Mouse (Mus musculus): ENCODE data around the gene Tnfsf10. TPM values are rescaled to one million over a fixed set of nuclear protein-coding genes. Genes with fewer than 3 reads are reported as not detected.

Gene Tnfsf10
- total and polyA plus RNA-seq, 3 experiments = 1.9 to 14.2 (median 5.1) TPM

DNA sequence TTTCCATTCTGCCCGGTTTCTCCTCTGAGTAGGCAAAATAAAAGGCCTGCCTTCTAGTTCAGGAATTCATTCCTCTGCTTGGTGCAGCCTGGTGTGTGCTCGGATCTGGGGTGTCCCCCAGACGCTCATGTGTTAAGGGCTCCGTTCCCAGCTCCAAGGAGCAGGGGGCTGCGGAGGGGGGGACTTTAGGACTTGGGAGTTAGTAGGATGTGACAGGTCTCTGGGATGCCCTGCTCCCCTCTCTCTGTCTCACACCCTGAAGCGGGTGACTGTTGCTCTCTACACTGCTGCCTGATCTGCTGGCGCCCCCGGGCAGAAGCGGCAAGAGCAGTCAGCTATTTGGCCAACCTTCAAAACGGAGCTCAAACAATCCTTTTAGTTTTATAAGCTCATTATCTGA, 10.0 kb upstream of the Tnfsf10 start:
- no peak for DNase-seq

DNA sequence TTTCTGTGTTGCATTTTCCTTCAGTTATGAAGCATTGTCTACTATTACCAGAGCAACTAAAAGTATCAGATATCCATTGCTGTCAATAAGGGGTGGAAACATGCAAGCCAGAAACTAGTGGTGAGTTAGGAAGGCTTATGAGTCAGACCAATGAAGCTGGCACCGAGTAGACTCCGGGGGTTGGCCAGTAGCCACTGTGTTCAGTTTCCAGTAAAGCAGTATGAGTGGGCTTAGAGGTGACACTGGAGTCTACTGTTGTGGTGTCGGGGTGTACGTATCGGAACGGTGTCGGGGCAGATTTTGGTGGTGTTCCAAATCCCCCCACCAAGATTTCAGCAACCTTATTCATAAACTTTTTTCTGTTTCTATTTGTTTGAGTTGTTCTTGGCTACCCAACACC, 5.9 kb upstream of the Tnfsf10 start:
- DNase-seq = peak; percentile 6

DNA sequence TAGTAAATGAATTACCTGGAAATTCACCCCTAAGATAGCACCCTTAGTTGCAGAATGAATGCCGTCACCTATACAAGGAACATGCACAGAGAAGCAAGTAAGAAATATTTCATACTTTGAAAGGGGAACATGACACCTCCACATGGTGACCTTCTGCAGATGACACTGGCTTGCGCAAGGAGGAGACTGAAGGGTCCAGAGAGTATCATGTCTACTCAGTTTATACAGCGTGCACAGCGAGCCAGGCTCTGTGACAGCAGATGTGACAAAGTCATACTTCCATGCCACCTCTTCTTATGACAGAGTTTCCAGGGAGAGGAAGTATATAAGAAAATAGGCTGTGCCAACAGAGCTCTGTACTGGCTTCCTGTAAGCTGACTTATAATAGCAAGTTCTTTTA, 5.4 kb upstream of the Tnfsf10 start:
- DNase-seq = no peak

DNA sequence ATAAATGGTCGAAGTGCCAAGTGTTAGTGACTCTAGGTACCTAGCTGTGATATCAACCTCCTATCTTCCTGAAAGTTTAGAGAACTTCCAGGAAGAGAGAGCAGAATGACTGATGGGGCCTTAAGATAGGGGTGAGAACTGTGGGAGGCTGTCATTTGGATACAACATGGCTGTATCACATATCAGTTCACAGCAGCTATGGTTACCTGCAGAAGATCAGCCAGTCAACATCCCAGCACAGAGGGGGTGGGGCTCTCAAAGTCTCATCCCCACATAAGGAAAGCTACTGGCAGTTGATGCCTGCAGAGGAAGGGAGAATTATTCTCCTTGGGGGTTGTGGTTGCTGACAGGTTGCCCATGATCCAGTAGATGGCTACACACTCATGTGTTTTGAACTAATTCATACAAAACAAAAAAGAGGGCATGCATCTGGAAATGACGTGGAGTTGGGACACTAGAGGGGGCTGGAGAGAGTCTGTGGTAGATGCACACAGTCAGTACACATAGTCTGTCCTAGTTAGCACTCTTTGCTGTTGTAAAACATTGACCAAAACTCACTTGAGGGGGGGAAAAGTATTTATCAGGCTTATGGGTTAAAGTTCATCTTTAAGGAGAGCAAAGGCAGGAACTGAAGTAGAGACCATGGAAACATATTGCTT, 2.2 kb upstream of the Tnfsf10 start:
- DNase-seq = no peak

DNA sequence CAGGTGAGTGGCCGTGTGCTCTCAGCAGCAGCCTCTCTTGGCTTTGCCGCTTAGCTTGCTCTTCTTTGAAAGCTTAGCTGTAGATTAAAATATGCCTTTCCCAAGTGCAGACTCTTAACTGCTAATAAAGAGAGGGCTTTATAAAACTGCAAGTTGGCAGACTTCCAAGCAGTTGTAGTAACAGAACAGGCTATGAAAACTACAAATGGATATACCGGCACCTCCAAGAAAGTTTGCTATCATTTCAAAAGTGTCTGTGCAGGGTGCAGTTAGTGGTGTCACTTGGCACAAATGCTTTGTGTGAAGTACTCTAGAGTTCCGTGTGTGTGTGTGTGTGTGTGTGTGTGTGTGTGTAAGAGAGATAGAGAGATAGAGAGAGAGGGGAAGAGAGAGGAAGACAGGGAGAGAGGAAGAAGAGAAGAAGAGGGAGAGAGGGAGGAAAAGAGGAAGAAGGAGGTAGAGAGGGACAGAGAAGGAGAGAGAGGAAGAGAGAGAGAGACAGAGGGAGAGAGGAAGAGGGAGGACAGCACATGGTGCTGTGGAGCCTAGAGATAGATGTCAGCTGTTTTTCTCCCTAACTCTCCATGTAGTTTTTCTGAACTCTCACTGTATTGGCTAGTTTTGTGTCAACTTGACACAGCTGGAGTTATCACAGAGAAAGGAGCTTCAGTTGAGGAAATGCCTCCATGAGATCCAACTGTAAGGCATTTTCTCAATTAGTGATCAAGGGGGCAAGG, 628 bp downstream of the Tnfsf10 start:
- DNase-seq = no peak

DNA sequence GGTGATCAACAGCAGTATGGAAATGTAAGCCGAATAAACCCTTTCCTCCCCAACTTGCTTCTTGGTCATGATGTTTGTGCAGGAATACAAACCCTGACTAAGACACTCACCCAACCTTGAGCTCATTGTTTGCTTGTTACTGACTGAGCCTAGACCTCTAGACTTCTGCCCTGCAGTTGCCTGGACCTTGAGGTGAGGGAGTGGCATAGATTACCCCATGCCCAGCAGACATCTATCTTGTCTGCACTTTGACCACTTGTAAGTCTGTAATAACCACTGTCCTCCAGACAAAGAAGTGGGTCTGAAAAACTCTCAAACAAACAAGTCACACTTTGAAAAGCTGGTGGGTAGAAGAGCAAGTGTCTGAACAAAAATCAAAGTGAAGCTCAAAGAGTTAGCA, 2.8 kb downstream of the Tnfsf10 start:
- no peak for DNase-seq

DNA sequence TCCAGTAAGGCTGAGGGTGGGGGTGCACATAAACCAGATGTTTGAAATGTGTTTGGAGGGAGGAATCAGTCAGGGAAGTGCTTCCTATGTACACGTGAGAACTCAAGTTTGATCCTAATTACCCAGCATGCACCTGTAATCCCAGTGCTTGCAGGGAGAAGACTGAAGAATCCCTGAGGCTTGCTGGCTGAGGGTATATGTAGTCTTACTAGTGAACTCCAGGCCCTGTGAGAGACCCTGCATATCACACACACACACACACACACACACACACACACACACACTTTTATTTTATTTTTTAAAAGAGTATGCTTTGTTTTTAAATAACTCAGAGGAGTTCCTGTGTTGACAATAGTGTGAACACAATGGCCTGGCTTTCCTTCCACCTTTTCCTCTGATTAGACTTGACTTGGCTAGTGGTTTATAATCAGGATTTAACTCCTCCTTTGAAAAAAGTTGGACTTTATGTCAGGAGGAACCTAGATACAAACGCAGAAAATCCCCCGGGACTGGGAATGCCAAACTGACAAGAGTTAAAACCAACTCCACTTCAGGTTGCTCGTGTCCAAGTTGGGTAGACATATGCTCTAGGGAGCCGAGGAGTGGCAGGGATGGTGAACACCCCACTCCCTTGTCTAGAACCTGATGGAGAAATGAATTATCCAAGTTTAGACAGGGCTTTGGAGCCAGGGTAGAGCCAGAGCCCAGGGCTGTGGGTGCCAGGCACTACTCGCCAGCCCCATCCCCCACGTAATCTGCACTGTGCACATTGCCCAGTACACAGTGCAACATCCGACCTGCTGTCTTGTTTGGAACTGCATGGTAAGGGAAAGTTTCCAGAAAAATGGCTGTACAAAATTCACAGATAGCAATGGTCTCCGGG, 4.0 kb downstream of the Tnfsf10 start:
- peak; percentile 24 for DNase-seq

DNA sequence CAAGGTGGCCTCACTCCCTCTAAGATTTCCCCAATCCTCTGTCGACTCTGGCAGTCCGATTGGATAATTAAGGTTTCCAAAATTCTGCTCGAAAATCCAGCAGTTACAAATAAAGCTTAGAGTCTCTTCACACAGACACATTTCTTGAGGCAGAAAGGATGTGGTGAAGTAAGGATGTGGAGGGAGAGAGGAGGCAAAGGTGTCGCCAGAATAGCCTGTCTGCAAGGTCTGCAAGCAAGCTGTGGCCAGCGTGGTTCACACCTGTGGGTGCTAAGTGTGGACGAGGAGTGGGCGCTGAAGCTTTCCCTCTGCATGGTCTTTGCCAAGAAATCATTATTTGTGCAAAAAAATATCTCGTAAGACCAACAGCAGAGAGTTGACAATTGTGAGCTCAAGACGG, 5.8 kb downstream of the Tnfsf10 start:
- DNase-seq = no peak

DNA sequence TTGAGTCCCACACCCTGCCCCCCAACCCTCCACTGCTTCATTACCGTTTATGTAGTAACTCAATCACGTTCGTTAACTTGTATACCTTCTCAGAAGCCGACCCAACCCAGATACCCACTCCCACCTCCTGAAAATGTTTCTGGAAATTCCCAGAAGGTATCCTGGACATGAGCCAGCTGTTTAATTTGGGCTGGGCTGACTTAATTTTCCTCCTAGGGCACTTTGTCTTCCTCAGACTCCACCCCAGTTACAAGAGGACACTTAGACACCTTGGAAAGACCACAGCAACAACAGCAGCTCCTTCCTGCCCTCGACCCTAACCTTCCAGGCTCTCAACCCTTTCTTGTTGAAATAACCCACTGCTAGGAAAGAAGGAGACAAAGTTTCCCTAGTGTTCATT, 6.7 kb downstream of the Tnfsf10 start:
- peak; percentile 16 for DNase-seq

DNA sequence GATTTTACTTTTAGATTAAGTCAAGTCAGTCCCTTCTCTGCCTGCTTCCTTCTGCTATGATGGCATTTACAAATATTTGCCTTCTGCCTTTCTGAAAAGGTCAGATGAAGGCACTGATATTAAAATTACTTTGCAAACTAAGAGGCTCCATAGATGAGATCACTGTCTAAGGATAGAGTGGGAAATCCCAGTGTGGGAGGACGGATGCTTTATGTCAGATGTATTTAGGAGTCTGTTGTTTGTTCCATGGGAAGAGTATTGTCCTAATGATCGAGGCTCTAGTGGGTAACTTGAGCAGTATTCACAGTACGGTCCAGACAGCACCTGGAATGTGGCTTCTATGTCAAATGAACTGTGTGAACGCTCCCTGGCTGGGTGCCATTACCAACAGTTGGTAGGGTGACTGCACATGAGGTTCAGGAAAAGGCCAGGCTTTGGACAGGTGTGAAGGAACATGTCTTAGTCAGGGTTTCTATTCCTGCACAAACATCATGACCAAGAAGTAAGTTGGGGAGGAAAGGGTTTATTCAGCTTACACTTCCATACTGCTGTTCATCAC, 9.9 kb downstream of the Tnfsf10 start:
- no peak for DNase-seq

DNA sequence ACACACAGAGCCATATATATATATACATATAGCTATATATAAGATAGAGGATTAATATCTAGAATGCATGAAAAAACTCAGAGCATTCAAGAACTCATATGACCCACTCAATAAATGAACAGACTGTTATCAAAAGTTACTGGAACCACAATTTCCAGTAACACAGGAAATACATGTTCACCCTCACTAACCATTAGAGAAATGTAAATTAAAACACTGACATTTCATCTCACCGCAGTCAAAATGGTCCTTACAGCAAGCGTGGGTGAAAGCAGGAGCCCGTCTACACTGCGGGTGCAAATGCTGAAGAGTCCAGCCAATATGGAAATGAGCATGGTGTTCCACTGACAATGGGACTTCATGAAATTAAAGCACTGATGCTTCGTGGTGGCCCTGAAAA, 13.9 kb downstream of the Tnfsf10 start:
- no peak for DNase-seq

DNA sequence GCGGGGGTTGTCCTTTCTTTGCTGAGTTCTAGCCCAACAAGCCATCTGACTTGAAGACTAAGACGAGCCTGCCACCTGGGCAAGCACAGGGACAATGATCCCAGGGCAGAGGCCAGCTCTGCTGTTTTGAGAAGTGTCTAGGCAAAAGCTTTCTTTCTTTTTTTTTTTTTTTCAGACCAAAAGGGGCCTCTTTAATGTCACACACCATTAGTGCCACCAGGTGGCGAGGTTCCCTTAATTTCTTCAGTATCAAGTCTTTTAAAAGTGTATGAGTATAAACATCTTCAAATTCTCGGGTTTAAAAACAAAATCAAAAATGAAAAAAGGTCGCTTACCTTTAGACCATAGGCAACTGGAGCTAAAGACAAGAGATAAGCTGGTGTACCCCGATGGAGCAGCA, 21.6 kb downstream of the Tnfsf10 start:
- peak; percentile 31 for DNase-seq

DNA sequence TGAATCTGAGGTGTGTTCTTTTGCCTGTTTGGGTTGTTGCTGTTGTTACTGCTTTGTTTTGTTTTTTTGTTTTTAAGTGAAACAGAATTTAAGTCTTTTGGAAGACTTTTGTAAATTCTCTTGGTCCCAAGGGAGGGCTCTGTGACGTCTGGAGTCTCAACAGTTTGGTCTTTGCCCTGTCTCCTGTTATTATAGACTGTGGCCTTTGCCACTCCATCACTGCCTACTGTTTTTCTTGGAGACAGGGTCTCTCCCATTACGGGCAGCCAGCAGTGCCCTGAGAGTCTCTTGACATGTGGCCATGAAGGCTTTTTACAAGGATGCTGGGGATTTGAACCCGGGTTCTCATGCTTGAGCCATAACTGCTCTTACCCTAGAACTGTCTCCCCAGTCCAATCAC, 22.1 kb downstream of the Tnfsf10 start:
- no peak for DNase-seq

DNA sequence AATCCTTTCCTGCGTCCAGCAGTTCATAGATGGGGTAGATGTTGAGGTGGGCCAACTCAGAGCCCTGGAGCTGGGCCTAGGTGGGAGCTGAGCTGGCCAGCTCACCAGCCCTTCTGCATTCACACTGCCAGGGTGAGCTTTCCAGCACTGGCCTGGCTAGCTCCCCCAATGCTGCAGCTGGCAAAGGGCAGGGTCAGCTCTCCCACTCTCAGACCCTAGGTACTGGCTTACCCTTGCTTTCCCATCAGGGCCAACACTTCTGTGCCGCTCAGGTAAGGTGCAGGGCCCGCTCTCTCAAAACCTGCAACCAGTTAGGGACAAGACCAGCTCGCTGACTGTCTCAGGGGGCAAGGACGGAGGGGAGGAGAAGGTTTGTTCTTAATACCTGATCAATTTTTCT, 23.9 kb downstream of the Tnfsf10 start:
- no peak for DNase-seq

DNA sequence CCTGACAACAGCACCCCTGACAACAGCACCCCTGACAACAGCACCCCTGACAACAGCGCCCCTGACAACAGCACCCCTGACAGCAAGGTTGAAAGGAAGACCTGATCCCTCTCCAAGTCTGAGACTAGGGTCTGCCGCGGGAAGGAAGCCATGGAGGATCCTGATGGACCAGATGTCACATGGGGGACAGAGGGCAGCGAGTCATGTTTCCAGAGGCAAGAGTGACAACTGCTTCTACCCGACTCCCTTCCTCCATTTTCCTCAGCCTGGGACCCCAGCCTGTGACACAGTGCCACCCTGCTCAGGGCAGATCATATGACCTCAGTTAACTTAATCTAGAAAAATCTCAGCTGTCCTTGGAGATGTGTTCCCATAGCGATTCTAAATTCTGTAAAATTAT, 25.6 kb downstream of the Tnfsf10 start:
- no peak for DNase-seq

DNA sequence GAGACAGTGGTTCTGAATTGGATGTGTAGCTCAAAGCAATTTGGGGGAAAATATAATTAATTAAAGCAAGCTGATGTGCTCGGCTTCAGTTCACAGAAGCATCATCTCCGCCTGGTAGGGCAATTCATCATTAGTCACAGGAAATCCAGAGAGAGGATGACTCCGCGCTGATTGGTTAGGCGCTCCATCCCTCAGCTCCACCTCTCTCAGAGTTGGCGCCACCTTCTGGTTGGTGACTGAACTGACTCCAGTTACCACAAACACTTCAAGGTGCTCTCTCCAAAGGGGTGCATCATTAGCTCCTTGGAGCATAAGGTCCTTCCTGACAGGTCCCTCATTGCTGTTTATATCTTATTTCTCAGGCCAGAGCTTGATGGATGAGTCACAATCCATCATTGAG, 28.7 kb downstream of the Tnfsf10 start:
- DNase-seq = peak; percentile 47

DNA sequence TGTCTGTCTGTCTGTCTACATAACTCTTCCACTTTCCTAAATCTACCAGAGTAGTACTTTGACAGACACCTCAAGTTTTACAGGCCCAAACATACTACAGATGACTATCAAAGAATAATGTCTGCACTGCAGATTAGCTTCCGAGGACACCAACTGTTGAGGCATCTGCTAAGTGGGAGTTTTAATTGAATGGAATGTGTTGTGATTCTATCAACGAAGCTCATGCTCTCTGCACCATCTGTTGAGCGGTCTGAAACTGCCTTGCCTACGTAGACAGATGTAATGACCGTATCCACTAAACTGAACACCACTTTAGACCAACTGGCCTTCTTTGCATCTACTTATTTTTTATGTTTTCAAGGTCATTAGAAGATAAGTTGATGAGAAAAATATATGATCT, 31.6 kb downstream of the Tnfsf10 start:
- DNase-seq = no peak

DNA sequence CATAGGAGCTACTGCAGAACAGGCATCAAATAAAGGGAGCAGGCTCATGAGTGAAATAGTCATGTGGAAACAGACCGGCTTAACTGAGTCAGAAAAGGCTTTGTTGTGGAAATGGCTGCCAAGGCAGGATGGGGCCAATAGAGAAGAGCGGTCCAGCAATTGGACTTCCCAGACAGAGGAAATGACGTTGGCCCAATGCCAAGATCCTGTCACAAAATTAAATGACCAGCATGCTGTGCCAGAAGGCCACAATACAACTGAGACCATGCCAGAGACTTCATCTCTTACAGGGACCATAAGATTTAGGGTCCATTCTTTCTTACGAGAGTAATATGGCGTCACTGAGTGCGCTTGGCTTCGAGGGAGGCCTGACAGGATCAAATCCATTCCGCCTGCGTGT, 34.3 kb downstream of the Tnfsf10 start:
- peak; percentile 42 for DNase-seq

DNA sequence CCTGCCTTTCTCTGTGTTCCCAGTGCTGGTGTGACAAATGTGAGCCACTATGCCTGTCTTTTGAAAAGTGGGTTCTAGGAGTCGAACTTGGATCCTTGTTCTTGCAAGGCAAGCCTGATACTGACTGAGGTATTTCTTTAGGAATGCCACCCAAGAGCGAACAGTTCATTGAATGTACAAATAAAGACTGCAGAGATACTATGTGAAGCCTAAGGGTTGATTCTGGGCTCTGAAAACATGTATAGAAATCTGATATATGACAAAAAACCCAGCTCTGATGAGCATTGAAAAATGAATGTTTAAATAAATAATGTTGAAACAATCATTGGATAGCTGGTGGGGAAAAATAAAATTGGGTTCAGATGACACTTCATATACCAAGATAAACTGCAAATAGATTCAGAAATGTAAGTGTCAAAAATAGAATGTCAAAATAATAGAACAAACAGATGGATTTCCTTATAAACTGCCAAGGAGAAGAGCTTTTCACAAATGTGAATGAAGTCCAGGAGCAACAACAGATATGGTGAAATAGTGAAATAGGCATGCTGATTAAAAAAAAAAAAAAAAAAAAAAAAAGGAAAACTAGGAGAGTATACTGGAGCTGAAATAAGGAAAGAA, 42.4 kb downstream of the Tnfsf10 start:
- no peak for DNase-seq

DNA sequence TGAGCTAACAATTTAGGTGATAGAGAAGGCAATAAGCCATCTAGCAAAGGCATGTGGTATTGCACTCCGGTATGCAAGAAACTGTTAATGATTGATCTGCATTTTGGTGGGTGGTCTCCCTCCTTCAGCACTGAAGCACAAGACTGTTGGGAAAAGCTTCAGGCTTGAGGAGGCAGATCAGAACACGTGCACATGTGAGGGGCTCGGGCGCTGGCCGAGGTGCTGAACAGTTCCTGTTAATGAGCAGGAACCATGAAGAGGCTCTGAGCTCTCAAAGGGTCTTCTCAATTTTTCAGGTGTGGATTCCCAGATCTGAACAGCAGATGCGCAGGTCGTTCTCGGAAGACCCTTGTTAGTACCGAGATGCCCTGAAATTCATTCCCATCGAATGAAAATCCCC, 53.3 kb downstream of the Tnfsf10 start:
- DNase-seq = peak; percentile 15

DNA sequence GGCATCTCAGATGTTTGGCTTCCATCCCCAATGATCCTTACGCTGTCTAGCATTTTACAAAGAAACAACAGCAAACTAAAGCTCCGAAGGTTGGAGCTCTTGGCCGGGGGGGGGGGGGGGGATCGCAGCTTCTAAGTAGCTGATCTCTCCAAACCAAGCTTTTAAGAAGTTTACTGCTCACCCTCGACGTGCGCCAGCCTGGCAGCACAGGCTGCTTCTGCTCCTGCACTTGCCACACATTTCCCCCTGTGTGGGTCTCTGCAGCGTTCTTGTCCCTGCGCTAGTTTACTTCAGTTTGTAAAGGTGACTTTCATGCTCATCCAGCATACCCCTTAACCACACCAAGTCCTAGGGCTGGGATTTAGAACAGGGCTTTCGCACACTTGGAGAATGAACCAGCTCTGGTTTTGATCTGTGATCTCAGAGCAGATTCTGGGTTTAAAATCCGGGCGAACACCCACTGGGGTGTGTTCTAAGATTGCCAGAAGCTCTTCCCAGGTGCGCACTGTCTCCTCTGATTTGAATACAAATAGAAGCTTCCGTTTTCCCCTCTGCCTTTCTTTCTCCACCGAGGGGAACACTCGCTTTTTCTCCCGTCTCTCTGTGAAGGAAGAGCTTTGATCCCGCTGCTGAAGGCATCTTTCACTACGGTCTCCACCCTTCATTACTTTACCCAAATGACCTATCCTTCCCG, 53.9 kb downstream of the Tnfsf10 start:
- no peak for DNase-seq

DNA sequence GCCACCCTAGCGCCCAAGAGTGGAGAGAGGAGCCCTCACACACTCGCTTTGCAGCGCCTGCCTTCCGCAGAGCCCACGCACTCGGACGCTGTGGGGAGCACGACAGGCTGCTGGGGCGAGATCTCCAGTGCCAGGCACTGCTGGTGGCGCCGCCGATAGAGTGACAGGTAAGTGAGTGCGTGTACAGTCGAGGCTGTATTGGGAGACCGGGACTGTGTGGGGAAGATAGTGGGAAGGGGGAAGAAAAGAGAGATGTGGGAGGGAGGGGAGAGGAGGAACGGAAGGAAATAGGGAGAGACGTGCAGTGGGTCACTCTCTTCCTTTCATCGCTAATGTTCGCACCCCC, 54.4 kb downstream of the Tnfsf10 start, which contains the start of gene Ghsr:
Gene Ghsr (plus strand): TSS at position 76 of the 346 bp plus-strand sequence.
- DNase-seq = no peak
